Mouse (Mus musculus) thymus, postnatal 14 days (tissue): Measurements from ENCODE around the gene Slc7a8.
"Not testable (repeated sequence)": the region's sequence is repeated elsewhere in the genome, so short reads cannot be mapped to it uniquely, and the experiment has no call there.

Source experiments
- DNase-seq: peaks from one replicate; pipeline ENCODE4 v3.0.0; 2021

The Slc7a8 gene

DNA sequence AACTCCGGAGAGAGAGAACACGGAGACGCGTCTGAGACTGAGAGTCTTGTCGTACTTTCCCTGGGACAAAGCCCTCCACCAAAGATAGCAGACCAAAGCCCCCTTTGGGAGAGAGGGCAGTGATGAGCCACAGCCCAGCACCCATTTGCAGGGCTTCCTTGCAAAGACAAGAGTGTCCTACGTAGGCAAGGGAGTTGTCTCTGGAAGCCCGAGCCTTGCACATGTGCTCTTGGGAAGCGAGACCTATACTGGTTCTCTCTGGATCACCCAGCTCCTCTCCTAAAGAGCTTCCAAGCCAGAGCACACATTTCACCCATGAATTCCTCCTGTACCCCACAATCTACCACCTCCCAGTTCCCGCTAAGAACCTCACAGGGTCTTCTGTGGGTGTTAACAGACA lies 1.7 kb downstream of the Slc7a8 start:
- no peak for DNase-seq

DNA sequence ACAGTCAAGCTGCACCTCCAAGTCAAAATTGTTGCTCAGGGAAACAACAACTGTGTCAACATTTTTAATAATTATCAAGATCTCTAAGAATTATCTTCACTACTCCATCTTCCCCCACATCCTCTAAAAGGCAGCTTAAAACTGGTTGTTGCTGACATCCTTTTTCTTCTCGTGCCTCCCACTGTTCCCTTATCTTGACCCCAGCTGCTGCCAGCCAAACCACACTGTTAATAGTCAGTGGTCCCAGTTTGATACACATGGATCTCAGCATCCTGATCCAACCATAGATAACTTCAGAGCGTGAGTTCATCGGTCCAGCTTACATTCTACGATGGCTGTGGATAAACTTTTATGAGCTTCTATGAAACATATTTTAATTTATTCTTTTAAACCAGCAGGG lies 3.9 kb downstream of the Slc7a8 start:
- DNase-seq = no peak

DNA sequence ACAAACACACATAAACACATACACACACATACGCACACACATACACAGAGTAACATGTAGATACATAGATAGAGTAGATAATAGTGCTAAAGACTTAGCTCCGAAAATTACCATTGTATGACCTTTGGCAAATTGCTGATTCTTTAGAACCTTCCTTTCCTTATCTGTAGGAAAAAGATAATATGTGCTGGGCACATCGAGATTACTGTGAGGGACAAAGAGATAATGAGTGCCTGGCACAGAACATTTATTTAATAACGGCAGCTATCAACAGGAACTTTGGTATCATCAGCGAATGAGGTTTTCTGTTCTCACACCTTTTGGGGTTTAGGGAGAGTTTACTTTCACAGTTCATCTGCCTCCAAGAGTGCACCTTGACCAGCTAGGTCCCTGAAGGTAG lies 5.0 kb downstream of the Slc7a8 start:
- DNase-seq = no peak

DNA sequence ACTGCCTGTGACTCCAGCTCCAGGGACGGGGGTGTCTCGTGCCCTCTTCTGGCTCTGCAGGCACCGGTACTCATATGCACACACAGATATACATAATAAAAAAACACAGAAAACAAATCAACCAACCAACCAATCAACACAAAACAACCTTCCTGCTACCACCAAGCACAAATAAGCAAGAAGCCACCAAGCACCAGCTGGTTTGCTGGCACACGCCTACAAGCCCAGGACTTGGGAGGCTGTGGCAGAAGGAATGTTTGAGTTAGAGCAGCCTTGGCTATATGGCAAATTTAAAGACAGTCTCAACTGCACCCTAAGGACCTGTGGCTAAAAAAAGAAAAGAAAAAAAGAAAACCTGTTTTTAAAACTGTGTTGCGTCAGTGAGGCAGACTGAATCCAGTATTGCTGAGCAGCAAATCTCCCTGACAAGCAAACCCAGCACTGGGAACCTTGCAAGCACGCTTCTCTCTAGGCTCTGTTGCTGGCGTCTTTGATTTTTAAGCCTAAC lies 6.2 kb downstream of the Slc7a8 start:
- DNase-seq = no peak

DNA sequence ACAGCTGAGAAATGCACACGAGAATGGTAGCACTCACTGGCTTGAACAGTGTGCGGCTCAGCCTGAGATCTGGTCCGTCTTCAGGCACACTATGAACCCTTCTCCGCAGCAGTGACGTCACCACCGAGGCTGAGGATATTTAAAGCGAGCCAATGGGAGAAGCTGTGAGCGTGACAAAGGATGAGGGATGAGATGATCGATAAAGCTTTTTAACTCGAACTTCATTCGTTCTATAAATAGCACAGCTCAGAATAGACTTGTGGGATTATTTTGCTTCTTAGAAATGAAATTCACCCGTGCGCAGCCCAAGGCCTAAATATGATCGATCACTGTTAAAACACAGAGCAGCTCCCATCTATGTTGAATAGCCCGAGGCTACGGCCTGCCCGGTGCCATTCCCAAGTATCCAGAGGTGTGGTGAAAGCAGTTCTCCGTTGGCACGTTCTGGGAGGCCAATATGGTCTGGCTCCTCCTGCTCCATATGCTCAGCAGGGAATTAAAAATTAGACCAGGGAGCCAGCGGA lies 9.4 kb downstream of the Slc7a8 start:
- no peak for DNase-seq

DNA sequence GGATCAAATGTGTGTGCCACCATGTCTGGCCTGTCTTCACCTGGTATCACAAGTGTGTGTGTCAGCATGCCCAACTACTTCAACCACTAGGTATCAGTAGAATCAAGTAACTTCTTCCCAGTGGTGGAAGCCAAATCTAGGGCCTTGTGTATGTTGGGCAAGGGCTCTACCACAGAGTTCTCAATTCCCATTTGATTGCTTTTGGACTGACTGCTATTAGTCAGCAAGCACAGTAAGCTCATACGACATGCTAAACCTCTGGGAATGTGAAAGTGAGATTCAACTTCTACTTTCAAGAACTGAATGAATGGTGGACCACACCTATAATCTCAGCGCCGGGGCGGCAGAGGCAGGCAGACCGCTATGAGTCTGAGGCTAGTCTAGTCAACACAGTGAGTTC lies 11.4 kb downstream of the Slc7a8 start:
- no peak for DNase-seq

DNA sequence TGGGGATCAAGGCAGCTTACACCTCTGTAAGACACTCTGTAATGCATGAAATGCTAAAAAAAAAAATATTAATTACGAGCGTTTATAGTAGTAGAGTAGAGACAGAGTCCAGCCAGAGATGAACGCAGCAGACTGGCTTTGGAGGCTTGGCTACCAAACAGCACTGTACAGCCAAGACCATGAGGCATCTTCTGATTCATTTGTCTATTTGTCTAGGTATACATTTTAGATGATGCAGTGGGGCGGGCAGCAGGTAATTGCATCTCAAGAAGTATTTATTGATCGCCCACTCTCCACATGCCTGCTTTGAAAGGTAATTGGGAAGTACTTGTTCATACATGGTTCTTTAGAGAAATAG lies 12.7 kb downstream of the Slc7a8 start:
- DNase-seq = no peak

DNA sequence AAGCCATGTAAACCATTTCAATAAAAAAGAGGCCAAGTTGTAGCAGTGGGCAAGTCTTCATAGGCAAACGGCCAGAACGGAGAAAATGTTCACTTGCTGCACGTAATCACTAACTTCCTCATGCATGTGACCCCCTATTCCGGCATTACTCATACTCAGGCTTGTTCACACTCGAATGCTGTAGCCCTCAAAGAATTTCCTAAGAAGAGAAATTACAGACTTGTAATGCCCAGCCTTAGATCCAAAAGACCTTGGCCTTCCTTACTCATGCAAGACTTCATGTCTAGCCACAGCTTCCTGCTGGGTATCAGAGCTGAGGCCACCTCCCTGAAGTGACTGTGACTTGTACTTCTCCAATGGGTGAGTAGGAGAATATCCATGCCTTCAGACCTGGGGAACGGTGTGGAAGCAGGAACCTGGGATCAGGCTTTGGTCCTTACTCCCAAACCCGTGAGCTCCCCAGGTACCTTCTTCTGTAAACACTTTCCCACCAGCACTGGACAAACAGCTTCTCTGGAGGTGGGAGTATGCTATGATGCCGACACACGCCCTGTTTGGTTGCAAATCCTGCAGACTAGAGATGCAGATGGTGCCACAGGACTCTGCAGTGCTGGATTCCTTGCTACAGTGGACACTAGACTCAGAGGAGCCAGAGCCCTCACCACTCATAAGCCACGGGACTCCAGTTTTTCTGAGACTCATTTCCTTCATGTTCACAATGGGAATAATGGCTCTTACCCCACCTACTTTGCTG lies 13.3 kb downstream of the Slc7a8 start:
- DNase-seq = no peak

DNA sequence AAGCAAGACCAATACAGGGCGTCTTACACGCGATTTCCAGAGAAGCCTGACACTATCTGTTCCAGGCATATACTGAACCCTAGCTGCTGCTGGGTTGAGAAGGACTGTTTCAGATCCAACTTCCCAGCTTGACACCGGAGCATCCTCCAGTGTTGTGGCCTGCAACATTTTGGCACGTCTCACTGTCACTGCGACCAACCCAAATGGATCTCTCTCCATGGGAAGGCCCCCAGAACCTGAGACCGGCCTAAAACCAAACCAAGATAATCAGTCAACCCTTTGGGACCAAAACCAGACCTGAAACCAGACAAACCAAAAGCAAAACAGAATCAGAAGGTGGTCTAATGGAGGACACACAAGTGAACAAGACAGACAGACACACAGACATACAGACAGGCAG lies 14.8 kb downstream of the Slc7a8 start:
- DNase-seq = not testable (repeated sequence)

DNA sequence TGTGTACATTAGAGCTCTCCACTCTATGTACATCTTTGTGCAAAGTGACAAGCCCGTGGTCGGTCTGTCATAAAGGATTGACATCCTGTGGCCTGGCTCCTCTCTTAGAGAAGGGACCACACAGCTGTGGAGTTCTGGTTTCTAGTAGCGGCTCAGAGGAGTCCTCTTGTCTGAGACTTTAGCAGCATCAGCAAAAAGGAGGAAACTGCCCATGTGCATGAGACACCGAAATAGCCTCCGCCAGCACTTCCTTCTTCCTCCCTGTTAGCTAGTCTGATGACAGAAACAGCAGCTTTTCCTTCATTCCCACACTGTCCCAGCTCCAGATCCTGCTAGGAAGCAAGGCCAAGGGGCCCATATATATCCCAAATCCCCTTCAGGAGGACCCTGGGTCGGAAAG lies 25.4 kb downstream of the Slc7a8 start:
- no peak for DNase-seq

DNA sequence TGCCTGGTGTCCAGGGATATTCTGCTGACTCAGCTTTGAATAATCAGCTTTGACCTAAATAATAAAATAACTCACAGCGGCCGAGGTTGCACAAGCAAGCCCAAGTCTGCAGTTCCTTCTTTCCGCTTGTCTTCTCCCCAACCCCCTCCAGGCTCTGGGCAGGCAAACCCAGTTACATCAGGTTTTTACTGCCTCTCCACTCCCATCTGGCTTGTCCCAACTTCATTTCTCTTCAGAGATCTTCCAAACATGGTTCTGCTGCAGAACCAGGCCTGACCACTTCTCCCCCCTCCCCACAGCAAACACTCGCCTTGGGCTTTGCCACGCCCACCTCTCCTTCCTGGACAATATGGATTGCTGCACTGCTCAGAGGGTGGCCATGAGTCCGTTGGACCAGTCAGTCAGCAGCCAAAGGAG lies 27.1 kb downstream of the Slc7a8 start:
- DNase-seq = no peak

DNA sequence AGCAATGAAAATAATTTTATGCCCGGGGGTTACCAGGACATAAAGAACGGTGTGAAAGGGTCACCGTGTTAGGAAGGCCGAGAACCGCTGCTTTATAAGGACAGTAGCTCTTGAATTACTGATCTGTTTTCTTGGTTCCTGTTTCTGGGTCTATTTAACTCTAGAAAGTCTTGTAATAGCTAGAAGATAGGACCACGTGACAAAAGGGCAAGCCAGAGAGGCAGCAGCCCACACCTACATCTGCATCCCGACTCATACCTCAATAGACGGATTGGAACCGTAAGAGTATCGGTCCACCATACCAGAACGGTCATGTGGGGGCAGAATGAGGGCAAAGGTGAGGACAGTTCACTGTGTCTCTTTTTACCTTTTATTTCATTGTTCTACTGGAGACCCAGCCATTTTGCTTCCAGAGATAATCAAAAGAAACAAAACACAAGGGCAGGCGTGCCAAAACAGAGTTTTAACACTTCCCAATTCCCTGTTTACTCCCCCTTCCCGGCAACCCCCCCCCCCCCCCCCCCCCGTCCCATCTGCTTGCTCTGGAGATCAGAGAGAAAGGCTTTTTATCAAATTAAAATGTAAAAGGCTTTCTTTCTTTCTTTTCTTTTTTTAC lies 27.7 kb downstream of the Slc7a8 start:
- DNase-seq = no peak

DNA sequence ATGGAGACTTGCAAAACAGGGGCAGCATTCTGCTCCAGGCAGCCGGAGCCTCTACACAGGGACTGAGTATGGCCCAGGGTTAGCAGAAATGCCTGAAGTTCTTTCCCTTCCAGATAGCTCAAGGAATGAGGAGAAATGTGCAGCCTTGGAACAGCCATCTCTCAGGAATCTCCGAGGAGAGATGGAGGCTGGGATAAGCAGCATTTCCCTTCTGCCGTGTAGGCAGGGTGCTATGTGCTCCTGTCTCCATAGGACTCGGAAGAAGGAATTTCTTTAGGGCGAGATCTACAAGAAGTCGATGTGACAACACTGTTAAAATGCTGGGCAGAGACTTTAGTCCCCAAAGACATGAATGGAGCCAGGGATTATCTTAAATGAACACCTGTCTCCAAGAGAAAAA lies 28.8 kb downstream of the Slc7a8 start:
- DNase-seq = no peak

DNA sequence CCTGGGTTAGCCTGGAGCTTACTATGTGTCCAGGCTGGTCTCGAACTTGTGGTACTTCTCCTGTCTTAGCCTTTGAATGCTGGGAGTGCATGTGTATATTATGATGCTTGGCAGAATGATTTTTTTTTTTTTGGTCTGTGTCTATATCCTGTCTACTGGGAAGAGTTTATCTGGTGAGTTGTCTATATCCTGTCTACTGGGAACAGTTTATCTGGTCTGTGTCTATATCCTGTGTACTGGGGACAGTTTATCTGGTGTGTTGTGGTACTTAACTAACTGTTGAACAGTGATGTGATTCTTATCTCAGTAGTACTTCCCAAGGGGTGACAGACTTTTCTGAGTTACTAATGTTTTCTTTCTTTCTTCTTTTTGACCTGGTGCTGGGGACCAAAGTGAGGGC lies 30.0 kb downstream of the Slc7a8 start:
- no peak for DNase-seq

DNA sequence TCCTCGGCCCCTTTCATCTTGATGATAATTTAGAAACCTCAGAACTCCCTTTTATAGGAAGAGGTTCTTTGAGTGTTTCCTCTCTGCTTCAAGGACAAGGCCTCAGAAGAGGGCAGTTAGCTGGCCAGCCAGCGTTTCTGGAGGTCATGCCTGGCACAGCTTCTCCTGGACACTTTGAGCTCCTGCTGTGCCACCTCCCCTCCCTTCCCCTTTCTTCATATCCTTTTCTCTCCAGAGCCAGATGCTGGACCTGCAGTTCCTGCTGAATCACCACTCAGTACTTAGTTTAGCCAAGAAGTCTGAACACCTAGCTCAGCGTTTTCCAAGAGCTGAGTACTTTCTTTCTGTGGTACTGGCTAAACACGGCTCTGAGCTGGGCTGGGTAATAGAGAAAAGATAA lies 32.5 kb downstream of the Slc7a8 start:
- DNase-seq = no peak

DNA sequence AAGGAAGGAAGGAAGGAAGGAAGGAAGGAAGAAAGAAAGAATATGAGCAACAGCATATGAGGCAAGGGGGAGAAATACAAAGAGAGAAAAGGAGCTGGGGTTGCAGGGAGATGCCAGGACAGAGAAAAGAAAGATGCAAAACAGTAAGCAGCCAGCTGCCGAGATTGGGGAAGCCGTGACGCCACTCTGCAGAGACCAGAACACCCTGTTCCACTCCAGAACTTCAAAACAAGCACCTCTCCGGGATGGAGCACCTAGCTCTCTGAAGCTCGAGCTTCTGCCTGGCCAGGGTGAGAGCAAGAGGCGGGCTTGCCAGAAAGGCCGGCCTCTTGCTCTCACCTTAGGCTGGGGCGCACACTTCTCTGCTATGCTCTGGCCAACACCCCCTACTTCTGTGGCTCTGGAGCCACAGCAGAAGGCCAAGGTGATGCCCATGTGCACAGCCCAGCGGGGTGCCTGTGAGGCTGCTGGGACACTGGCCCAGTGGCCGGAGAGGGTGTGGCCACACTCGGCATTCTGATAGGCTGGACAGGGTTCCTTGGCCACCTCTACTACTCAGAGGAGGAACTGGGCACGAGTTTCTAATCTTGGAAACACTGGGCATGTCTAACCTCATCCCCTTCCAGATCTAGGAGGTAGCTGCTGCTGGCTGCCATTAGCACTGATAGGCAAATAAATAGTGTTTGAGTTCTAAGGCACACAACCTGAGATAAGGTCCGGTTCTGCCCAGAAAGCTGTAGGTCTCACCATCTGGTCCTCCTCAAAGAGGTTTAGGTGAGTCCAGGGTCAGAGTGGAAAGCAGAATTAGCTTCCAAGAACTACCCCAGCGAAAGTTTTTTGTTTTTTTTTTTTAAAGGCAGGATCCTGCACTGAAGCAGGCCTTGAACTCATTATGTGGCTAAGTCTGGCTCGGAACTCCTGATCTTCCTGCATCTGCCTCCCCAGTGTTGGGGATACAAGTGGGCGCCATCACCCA lies 33.5 kb downstream of the Slc7a8 start:
- DNase-seq = no peak

DNA sequence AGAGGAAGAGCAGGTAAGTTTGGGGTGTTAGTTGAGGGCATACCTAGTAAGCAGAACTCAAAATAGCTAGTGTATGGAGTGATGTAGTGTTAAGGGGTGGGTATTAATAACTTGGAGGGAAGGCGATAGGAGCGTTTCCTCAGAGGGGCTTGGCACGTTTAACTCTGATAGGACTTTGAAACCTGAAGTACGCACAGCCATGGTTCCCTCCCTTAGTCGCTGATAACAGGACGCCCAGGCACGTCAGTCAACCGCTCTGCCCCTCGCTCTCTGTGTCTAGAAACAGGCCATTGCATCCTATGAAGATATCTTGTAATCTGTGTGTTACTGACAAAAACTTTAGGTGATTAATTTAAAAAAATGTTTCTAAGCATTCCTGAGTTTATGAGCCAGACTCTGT lies 35.7 kb downstream of the Slc7a8 start:
- DNase-seq = no peak

DNA sequence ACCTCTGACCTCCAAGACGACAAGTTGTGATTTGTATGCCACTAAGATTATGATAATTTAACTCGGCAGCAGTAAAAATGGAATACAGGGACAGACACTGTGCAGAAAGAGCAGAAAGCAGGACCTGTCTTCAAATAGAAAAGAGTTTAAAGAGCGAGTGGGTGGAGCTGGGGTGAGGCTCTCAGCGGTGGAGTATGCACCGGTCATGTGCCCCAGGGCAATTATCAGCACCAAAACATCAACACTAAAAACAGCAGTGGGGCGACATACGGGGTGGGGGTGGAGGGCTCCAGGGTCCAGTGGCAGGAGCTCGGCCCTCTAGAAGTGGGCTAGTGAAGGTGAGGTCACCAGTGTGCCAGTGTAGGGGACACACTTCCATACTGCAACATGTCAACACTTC lies 37.3 kb downstream of the Slc7a8 start:
- no peak for DNase-seq

DNA sequence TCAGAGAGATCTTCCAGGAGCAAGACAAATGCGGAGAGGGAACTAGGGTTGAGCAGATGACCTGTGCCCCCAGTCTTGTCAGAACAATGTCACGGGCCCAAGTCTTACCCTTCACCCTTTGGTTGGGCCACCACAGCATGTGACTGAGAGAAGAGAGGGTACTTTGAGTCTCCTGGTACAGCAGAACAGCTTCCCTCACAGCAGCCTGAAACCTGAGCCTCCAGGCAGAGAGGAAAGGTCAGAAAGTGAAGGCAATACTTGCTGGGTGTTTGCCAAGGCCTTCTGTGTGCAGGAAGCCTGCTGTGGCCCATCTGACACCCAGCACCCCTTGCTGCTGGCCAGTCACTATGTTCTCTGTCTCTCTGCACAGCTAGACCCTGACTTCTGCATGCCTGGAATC lies 39.4 kb downstream of the Slc7a8 start:
- DNase-seq = no peak

DNA sequence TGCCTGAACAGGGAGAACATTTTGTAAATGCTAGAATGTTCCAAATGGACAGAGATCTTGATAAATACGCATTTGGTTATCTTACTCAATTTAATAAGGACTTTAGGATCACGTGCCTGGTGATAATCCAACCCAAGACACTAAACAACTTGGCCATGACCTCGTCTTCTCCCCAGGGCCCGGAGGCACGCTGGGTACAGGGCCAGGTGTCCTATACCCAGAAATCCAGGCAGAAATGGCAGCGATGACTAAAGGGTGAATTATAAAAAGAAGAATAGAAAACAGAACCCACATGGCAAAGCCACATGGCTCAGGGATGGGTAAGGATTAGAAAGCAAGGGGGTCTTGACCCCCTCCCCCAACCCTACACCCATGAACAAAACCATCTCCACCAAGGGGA lies 40.0 kb downstream of the Slc7a8 start:
- no peak for DNase-seq

DNA sequence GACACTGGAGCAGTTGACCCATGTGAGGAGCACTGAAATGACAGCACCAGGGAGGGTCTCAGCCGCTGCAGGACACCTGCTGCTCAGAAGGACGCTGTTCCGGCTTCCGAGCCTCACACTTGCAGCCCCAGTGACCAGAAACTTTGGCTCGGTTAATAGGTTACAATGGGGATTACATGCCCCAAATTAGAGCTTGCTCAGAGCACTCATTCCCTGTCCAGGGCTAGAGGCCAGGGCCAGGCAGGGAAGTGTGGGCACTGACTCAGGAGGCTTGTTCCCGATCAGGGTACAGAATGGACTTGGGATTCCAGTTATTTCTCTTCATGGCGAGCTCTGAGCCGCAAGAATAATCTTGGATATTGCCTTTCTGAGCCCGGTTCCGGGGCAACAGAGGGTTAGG lies 44.1 kb downstream of the Slc7a8 start:
- no peak for DNase-seq

DNA sequence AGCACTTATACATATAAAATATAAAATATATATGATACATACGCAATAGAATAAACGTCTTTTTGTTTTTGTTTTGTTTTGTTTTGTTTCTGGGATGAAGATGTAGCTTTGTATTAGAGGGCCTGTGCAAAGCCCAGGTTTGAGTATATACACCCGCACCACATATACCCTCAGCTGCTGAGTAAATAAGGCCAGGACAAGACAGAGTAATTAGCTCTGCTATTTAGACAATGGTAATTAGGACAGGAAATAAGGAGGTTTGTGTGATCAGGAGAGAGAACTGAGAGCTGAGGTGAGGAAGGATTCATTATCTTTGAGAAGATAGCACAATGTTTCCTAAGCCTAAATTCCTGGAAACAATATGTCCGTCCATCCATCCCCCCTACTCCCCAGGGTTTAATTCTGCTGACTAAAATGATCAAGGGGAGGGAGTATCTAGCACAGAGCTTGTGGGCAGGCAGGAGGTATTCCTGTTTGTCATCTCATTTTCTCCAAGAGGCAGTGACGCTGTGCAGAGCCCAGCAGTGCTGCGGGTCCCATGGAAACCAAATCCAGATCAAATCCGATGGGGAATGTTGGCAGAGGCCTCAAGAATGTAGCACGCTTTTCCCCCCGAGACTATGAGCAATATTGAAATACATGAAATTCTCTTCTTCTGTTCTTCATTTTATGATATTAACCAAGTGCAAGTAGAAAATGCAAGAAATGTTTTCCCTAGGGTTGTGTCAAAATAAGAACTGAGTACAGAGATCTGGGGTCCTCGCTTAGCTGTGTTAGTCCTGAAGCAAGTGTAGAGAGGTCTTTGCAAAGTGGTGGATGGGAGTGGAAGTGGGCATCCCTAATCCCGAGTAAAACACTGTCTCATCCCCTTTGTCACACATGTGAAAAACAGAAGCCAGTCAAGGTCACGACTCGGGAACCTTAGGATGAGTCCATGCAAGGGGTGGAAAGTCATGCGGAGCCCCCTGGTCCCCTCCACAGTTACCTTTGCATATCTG lies 44.9 kb downstream of the Slc7a8 start:
- no peak for DNase-seq
